Mouse (Mus musculus): Measurements from ENCODE around the gene Gsk3b. TPM values are rescaled to one million over a fixed set of nuclear protein-coding genes. Genes with fewer than 3 reads are reported as not detected.
"Not testable (repeated sequence)": the region's sequence is repeated elsewhere in the genome, so short reads cannot be mapped to it uniquely, and the experiment has no call there.

Gene Gsk3b
- total RNA-seq, 2 experiments from 2014 or later, result 54.5 to 55.3 TPM

DNA sequence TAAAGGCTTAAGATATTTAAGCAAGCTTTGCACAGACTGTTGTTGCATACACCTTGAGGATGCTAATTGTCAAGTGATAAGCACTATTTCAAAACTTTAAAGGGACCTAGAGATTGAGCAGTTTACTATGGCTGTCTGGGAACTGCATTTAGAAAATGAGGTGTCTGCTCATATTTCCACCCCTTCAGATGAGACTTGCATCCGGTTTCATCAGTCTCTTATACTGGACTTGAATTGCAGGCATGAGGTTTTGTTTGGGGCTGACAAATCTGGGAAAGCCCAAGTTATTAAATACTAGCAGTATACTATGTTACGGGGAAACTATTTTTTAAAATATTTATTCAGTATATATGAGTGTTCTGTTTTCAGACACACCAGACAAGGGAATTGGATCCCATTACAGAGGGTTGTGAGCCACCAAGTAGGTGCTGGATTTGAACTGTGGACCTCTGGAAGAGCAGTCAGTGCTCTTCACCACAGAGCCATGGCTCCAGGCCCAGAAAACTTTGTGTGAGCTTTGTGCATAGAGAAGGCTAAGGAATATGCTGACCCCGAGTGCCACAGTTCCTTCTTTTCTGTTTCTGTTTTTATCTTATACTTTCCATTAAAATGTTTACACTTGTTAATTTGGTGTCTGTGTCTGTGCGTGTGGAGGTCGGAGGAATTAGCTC is 6.5 kb downstream of the Gsk3b start:
- intact Hi-C loops (cut with DNase I), result no loop called here

DNA sequence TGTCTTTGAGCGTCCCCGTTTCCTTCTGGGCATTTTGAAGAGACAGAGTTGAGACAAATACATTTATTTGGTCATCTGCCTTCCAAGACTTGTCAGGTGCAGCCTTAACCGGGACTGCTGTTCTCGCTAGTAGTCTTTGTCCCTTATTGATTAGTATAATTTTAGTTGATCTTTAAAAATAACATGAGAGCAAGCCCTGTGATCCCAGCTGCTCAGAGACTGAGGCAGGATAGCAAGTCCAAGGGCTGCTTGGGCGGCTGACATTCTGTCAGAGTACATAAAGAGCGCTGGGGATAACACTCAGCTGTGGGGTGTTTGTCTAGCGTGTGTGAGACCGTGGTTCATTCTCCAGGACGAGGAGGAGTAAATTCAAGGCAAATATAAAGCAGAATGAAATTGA is 8.7 kb downstream of the Gsk3b start:
- intact Hi-C loops (cut with DNase I), result no loop called here
- DNase-seq, result no peak

More for the DNA sequence above, 6.5 kb downstream of the Gsk3b start:
- no peak for DNase-seq

DNA sequence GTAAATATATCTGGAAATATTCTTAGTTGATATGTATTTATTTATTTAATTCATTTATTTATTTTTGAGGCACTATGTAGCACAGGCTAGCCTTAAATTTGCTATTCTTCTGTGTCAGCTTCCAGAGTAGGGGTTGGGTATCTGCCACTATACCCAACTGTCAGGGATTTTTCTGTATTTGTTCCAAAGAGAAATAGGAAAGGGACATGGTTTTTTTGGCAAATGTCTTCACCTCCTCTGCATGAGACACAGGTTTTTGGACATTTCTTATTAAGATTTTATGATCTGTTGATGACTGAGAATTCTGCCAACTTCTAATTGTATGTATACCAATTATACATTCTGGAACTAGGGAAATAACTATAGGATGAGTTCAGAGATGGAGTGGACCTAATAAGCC is 10.5 kb downstream of the Gsk3b start:
- no peak for DNase-seq
- intact Hi-C loops (cut with DNase I), result no loop called here

DNA sequence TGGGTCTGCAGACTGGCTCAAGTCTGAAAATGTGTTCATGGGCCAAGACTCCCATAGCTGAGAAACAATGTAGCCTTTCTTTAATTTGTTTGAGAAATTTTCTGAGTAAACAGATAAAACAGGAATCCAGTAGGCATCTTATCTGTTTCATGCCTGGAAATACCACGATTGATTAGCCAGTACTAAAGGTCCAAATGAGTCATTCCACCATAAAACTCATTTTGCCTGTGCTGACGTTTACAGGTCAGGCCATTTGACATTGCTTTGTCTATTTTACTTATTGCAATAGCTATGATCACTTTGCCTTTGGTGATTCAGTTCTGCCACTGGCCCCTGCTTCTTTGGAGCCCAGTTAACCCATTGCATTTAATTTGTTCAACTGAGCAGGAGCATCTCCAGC is 11.8 kb downstream of the Gsk3b start:
- intact Hi-C loops (cut with DNase I), result no loop called here
- no peak for DNase-seq

DNA sequence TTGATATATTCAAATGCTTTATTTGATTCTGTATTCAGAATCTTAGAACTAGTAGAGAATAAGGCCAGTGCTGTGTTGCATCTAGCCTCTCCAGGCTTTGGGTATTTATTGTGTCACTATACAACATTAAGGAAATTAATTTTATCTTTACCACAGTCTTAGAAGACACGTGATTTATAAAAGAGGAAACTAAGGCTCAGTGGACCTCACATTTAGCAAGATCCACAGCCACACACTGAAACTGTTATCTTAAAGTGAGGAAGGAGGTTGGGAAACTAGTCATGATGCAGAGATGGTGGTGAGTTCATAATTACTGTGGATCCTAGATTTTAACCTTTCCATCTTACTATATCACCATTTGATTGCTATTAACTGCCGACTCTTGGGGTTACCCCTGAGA is 16.7 kb downstream of the Gsk3b start:
- intact Hi-C loops (cut with DNase I), result no loop called here
- DNase-seq, result no peak

DNA sequence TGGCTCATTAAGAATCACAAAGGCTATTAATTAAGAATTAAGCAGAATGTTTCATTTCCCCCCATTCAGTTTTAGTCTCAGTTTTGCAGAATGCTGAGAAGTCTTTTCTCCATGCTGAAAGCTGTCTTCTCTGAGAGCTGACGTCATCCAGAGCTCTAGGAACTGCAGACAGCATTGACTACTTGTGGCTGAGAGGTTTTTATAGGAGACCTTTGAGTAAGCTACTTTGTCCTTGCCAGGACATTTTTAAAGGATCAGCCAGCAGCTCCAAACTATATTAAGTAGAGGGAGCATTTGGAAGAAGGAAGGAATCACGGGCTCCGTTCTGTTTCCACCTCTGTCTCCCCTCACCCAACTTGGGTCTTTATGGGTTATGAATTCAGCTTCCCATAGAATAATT is 17.7 kb downstream of the Gsk3b start:
- DNase-seq, result no peak
- intact Hi-C loops (cut with DNase I), result no loop called here

DNA sequence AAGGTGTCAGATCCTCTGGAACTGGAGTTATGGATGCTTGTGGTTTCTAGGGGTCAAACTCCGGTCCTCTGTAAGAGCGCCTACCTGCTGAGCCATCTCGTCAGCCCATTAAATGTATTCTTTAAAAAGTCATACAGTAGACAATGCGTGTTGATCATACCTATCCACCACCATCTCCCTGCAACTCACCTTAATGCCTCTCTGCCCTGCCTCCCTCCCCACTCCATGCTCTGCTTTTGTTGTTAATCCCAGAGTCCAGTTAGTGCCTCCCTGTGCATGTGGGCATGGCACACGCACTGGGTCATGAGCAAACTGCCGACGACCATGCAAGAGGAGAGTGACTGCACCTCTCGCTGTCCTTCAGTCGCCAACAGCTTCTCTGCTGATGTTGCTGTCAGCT is 21.2 kb downstream of the Gsk3b start:
- no peak for DNase-seq
- intact Hi-C loops (cut with DNase I), result no loop called here

DNA sequence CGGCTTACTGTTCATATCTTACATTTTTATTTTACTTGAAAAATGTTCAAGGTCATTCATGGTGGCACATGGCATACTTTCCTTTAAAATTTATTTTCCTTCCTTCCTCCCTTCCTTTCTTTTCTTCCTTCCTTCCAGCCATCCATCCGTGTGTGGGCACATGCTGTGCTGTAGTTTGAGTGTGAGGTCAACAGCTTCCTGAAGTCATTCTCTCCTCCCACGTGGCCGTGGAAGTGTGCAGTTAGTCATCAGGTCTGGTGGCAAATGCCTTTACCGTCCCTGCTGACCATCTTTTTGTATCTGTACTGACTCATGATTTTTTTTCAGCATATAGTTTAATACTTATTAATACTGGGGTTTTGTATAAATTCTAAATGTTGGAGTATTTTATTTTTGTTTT is 21.8 kb downstream of the Gsk3b start:
- DNase-seq, result no peak

DNA sequence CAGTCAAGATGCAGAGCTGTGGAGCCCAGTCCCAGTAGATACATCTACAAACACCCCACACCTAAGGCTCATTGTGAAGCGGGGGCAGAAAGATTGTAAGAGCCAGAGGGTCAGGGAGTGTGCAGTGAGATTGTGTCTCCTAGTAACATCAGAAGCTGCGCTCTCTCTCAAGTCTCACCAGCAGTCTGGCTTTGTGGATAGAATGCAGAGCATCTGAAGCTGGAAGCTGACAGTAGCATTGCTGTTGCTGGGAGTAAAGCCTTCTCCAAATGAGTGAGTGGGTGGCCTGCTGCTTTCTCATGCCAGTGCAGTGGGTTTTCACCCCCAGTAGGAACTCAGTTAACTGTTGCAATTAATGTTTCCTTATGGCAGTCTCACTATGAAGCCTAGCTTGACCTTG is 25.3 kb downstream of the Gsk3b start:
- DNase-seq, result no peak
- intact Hi-C loops (cut with DNase I), result no loop called here

More for the DNA sequence above, 21.8 kb downstream of the Gsk3b start:
- intact Hi-C loops (cut with DNase I), result no loop called here

DNA sequence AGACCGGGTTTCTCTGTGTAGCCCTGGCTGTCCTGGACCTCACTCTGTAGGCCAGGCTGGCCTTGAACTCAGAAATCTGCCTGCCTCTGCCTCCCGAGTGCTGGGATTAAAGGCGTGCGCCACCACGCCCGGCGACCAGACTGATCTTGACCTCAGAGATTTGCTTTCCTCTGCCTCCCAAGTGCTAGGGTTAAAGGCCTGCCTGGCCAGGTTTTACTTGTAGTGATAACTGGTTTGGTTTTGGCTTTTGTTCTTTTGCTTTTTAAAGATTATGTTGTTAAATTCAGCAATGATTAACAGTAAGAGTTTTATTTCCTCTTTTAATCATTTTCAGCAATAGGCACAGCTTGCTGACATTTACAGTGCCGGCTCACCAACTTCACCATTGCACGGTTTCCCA is 29.1 kb downstream of the Gsk3b start:
- DNase-seq; intact Hi-C loops (cut with DNase I): not testable (repeated sequence)

DNA sequence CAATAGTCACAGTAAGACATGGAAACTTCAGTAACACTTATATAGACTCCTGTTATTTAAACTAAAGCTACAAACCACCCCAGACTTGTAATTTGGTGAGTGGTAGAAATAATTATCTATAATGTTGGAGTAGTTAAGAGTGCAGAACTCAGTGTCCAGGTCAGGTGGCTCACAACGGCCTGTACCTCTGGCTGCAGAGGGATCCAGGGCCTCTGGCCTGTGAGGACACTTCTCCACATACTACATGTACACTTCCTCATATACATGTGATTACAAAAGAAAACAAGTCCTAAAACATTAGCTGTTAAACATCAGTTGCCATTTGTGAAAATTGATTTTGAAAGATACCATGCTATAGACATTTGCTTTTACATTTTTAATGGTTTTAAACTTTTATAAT is 29.9 kb downstream of the Gsk3b start:
- intact Hi-C loops (cut with DNase I), result no loop called here
- no peak for DNase-seq

DNA sequence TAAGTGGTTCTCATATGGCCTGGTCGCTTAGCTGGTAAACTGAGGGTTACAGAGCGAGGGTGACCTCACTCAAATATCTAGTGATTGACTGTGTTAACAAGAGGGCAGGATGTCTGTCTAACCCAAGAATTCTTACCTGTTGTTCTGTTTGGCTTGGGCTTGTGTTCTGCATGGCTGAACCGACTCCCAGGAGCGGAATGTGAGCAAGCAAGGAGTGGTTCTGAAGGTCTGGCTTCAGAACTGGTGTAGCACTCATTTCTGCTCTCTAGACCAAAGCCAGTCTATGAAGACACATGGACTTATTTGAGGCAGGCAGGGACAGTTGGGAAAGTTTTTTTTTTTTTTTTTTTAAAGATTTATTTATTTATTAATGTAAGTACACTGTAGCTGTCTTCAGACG is 30.5 kb downstream of the Gsk3b start:
- no peak for DNase-seq
- intact Hi-C loops (cut with DNase I), result no loop called here

DNA sequence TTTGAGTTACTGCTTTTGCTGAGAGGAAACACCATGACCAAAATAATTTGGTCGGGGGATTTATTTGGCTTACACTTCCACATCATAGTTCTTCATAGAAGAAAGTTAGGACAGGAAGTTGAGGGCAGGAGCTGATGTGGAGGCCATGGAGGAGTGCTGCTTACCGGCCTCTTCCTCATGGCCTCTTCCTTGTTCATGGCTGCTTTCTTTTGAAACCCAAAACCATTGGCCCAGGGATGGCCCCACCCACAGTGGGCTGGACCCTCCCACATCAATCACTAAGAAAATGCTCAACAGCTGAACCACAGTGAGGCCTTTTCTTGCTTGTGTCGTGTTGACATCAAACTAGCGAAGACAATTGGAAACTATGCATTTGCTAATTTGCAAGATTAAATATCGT is 40.4 kb downstream of the Gsk3b start:
- no peak for DNase-seq
- intact Hi-C loops (cut with DNase I), result no loop called here

DNA sequence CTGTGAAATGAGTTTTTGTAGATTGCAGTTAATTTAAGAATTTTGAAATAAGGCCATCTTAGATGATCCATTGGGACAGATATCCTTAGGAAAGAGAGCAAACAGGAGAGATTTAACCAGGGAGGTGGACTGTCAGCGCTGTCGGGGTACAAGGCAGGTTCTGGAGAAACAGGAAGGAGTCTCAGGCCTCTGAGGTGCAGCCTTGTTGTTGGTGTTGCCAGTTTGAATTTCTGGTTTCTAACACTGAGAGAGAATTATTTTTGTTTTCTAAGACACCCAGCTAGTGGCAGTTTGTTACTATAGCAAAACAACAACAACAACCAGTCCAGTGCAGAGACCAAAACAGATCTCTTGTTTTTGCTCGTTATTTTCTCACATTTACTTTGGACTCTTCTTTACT is 42.2 kb downstream of the Gsk3b start:
- no peak for DNase-seq
- intact Hi-C loops (cut with DNase I), result no loop called here

DNA sequence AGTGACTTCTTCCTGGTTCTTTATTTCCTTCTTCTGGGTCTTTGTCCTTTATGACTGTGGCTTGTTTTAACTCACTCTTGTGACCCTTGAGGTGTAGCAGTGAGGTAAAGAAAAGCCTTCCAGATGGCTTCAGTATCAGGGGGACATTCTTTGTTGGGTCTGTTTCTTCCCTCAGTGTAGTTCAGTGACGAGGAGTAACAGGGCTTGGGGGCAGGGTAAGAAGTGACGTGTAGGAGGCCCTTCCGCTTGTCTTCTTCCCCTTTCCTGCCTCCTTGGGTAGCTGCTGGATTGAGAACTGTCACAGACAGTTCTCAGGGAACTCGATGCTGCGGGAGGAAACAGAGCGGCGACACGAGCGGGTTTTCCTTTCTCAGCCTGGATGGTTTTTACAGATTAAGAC is 43.0 kb downstream of the Gsk3b start:
- DNase-seq, result peak; percentile 35 to 48

DNA sequence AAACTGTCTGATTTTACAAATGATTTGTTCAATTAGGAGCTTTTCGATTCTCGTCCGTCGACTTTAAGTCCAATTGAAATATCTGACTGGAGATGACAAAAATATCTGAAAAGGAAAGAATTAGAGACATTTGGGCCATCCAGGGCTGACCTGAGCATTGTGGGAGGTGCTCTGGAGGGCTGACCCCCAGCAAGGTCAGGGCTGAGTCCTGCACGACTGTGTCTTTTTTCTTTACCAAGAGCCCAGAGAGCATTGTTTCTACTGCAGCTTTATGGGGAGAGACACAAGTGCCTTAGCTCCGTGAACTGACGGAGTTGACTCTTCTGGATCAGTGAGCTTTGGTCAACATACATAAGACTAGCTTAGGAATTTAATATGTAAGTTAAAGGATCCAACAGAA is 43.4 kb downstream of the Gsk3b start:
- no peak for DNase-seq
- intact Hi-C loops (cut with DNase I), result no loop called here

More for the DNA sequence above, 43.0 kb downstream of the Gsk3b start:
- intact Hi-C loops (cut with DNase I), result no loop called here

DNA sequence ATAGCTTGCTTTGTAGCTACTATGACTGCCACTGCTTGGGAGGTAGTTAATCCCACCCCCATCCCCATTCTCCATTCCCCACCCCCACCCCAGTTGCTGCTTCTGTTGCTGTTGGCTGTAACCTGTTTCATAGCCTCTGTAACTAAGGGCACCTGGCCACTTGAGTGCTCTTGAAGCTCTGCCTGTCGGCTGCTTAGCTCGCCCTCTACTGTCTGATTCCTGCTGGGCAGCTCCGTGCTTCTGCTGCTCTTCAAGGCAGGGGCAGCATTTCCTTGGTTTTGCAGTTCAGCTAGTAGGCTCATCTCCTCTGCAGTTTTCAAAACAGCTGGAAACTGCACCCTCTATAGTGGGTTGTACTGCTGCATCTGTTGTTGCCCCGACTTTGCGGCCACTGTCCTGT is 48.5 kb downstream of the Gsk3b start:
- peak; percentile 36 to 53 for DNase-seq

DNA sequence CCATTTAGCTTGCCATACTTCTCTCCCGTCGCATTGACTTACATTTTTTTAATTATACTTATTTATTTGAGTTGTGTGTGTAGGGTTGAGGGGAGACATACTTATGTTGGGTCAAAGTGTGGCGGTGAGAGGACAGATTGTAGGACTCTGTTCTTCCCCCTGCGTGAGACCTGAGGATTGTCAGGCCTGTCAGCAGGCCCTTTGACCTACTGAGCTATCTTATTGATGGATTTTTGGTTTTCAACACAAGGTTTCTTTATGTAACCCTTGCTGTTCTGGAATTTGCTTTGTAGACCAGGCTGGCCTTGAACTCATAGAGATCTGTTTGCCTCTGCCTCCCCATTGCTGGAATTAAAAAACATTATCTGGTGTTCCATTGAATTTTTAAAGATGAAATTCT is 56.1 kb downstream of the Gsk3b start:
- intact Hi-C loops (cut with DNase I), result no loop called here

More for the DNA sequence above, 48.5 kb downstream of the Gsk3b start:
- intact Hi-C loops (cut with DNase I), result loop anchor here (2.0 to 5.0 kb wide), 2 partner anchors 45 to 142 kb away; no protein-coding TSS in a partner anchor

DNA sequence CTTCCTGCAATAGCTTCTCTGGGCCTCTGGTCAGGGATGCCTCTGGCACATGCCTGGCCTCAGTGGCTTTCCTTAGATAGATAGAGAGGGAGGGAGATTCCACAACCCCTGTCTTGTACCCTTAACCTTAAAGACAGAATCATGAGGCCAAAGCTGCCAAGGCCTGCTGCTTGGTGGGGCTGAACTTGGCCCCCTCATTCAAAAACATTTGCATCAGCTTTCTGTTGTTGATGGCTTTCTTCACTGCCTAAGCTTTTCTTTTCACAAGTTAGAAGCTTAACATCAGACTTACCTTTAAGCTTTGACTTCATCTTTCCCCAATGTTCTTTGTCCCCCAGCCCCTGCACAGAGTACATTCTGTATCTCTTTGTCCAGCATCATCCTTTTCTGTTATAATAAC is 61.8 kb downstream of the Gsk3b start:
- DNase-seq, result no peak
- intact Hi-C loops (cut with DNase I), result no loop called here

More for the DNA sequence above, 56.1 kb downstream of the Gsk3b start:
- DNase-seq, result no peak

DNA sequence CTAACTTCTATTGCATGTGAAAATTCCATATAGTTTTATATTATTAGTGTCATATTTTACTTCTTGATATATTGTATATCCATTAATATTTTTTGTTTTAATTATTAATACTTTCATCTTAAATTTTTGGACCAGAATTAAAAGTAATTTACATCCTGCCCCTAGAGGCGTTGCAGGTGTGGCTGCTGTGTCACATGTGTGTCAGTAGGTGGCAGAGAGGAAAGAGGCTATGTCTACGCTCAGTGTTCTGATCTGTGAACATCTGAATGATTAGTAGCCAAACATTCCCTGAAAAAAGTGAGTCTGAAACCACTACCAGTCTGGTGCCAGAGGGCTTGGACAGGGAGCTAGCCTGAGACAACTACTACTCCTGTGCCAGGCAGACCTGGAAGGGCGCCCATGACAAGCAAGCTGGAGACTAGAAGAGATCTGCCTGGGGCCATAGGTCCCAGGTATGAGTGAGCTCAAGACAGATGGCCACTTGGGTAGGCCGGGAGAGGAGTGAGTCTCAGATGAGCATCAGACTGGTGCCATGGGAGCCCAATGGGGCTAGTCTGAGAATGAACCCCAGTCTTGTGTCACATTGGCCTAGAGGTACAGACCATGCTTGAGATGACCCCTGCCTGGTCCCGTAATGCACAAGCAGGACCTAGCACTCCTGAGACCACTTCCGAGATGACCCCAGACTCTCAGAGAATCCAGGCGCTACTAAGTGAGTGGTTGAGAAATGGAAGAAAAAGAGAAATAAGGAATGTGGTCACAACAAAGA is 69.2 kb downstream of the Gsk3b start:
- no peak for DNase-seq
- intact Hi-C loops (cut with DNase I), result no loop called here

DNA sequence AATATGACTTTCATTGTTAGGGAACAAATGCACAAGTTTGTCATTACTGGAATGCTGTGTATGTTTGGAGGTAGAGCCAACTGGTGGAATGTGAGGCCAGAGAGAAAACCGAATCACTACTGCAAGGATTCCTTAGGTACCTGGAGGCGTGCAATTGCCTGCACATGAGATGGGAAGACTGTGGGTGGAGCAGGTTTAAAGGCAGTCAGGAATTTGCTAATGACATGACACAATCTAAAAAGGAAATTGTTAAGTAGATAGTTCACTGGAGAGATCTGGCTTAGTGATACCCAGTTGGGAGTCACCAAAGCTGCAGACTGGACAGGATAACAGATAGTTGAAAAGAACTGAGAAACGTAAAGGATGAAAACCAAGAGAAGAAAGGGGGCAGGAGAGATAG is 73.2 kb downstream of the Gsk3b start:
- DNase-seq, result no peak
- intact Hi-C loops (cut with DNase I), result no loop called here

All from heart, postnatal 14 days (tissue).